9 mouse cellular contexts compared by ENCODE assay signal in genomic region chr6:65671451-65671850, GRCm38 (mm10). TPM values are rescaled to one million over a fixed set of nuclear protein-coding genes. Genes with fewer than 3 reads are reported as not detected.
A peak's percentile ranks its signal among the peaks of the same experiment; 100 is the strongest.
DNase-seq lines count a peak whose midpoint lies in the region; ATAC-seq and TF ChIP-seq lines count a peak whose summit lies in the region.
"Had no signal": no experiment of that assay in that cellular context is flagged by ENCODE, and none has a peak within 500 bp of the region (broad histone marks: within the 10 kb centered on the region; RNA-seq: fewer than 3 reads in every experiment).

TSS of gene Ndnf (plus strand) at chr6:65671590.

- peaks cover 2% of the 10 kb centered on the region; the same call in 1 of the 2 replicates for H3K27me3 ChIP-seq in forebrain, embryonic 11.5 days (ENCODE audit: control insufficient read depth, insufficient read depth, low read length)
- 0 out of 2 replicates have a peak, but pooled peaks cover 7% of the 10 kb centered on the region for H3K27me3 ChIP-seq in heart, postnatal 0 days (ENCODE audit: control insufficient read depth, insufficient read depth, low read length)
- H3K27me3 ChIP-seq in liver, postnatal 0 days (ENCODE audit: insufficient read depth, low read length), result peaks cover 41% of the 10 kb centered on the region
- no peaks in the 10 kb centered on the region for H3K27me3 ChIP-seq in neural tube, embryonic 12.5 days (replicated peaks)
- H3K27me3 ChIP-seq in stomach, postnatal 0 days (ENCODE audit: control insufficient read depth, insufficient read depth, low read length), result no peaks in the 10 kb centered on the region

- 0% methylated on average over 13 of the region's 45 CpGs for WGBS in forebrain, embryonic 11.5 days
- 0% methylated on average over 29 of the region's 45 CpGs for WGBS in heart, postnatal 0 days
- under 1% methylated on average over 22 of the region's 45 CpGs for WGBS in liver, postnatal 0 days (ENCODE audit: insufficient replicate concordance)
- under 1% methylated on average over 31 of the region's 45 CpGs for WGBS in neural tube, embryonic 12.5 days
- 0% methylated on average over 21 of the region's 45 CpGs for WGBS in stomach, postnatal 0 days

- H3K4me2 ChIP-seq in forebrain, embryonic 11.5 days (ENCODE audit: low read depth, low read length, severe bottlenecking), result peak within 1 kb of the TSS; percentile 66
- H3K4me2 ChIP-seq in heart, postnatal 0 days (ENCODE audit: low read depth, low read length), result peak within 1 kb of the TSS; percentile 96
- peak within 1 kb of the TSS; percentile 79 for H3K4me2 ChIP-seq in liver, postnatal 0 days (ENCODE audit: low read depth, low read length)
- peak within 1 kb of the TSS; percentile 87 for H3K4me2 ChIP-seq in neural tube, embryonic 12.5 days (replicated peaks)
- peak within 1 kb of the TSS; percentile 91 for H3K4me2 ChIP-seq in stomach, postnatal 0 days (replicated peaks; ENCODE audit: low read depth)

- H3K4me1 ChIP-seq in forebrain, embryonic 11.5 days (replicated peaks; ENCODE audit: control insufficient read depth, insufficient read depth, low read length), result peaks cover 2% of the 10 kb centered on the region; the same call in 1 of the 2 replicates
- no peaks in the 10 kb centered on the region for H3K4me1 ChIP-seq in heart, postnatal 0 days (ENCODE audit: control insufficient read depth, insufficient read depth)
- peaks cover 10% of the 10 kb centered on the region for H3K4me1 ChIP-seq in liver, postnatal 0 days (ENCODE audit: insufficient read depth)
- peaks cover 5% of the 10 kb centered on the region; the same call in 1 of the 2 replicates for H3K4me1 ChIP-seq in neural tube, embryonic 12.5 days
- no peaks in the 10 kb centered on the region for H3K4me1 ChIP-seq in stomach, postnatal 0 days (replicated peaks; ENCODE audit: control insufficient read depth, insufficient read depth)

- H3K9ac ChIP-seq in forebrain, embryonic 11.5 days (ENCODE audit: low read length), result peak within 1 kb of the TSS; percentile 60
- H3K9ac ChIP-seq in heart, postnatal 0 days (replicated peaks; ENCODE audit: low read depth, low read length), result peak within 1 kb of the TSS; percentile 49
- H3K9ac ChIP-seq in liver, postnatal 0 days (replicated peaks), result no peak within 1 kb of the TSS
- H3K9ac ChIP-seq in neural tube, embryonic 12.5 days, result peak within 1 kb of the TSS; percentile 80
- H3K9ac ChIP-seq in stomach, postnatal 0 days (ENCODE audit: low read length), result peak within 1 kb of the TSS; percentile 71

- DNase-seq in B cell, adult 2 months, result peak; percentile 36 to 44
- DNase-seq in brain, embryonic 18.5 days (ENCODE audit: low read depth, low spot score), result peak; percentile 30
- peak; percentile 90 for DNase-seq in forebrain, embryonic 11.5 days (ENCODE audit: low spot score)
- DNase-seq in heart, postnatal 0 days (ENCODE audit: low spot score), result peak; percentile 81
- peak; percentile 70 to 79 for DNase-seq in kidney, postnatal 25 days
- peak; percentile 65 for DNase-seq in liver, postnatal 0 days
- DNase-seq in stomach, postnatal 0 days (ENCODE audit: low spot score), result peak; percentile 90

- H3K4me3 ChIP-seq in forebrain, embryonic 11.5 days (ENCODE audit: low read depth, low read length), result peak within 1 kb of the TSS; percentile 59
- peak within 1 kb of the TSS; percentile 61 for H3K4me3 ChIP-seq in heart, postnatal 0 days (ENCODE audit: low read depth, low read length)
- peak within 1 kb of the TSS; percentile 50 for H3K4me3 ChIP-seq in liver, postnatal 0 days (ENCODE audit: low read depth, low read length)
- peak within 1 kb of the TSS; percentile 70 for H3K4me3 ChIP-seq in neural tube, embryonic 12.5 days
- H3K4me3 ChIP-seq in stomach, postnatal 0 days (ENCODE audit: low read depth, low read length), result peak within 1 kb of the TSS; percentile 58

- peak; percentile 94 for ATAC-seq in forebrain, embryonic 11.5 days (replicated peaks; ENCODE audit: low FRiP score)
- ATAC-seq in heart, postnatal 0 days (ENCODE audit: insufficient read depth, low read depth), result peak; percentile 94
- ATAC-seq in liver, postnatal 0 days, result peak; percentile 76
- peak; percentile 89 for ATAC-seq in neural tube, embryonic 12.5 days (ENCODE audit: low FRiP score, low read depth)
- ATAC-seq in stomach, postnatal 0 days (ENCODE audit: low FRiP score, low TSS enrichment), result peak; percentile 90

- no peak for TF ChIP-seq CTCF in heart, postnatal 0 days (IDR thresholded peaks at IDR 0.05; ENCODE audit: low read depth)
- TF ChIP-seq CTCF in liver, postnatal 0 days (IDR thresholded peaks at IDR 0.05; ENCODE audit: low read depth), result no peak
- 0 out of 2 replicates have a peak, but pooled peaks have one; percentile 7 for TF ChIP-seq CTCF in stomach, postnatal 0 days (IDR thresholded peaks at IDR 0.05; ENCODE audit: low read depth)

- H3K9me3 ChIP-seq in forebrain, embryonic 11.5 days (ENCODE audit: control insufficient read depth, low read length), result no peaks in the 10 kb centered on the region
- no peaks in the 10 kb centered on the region for H3K9me3 ChIP-seq in heart, postnatal 0 days (replicated peaks; ENCODE audit: control insufficient read depth, low read length)
- H3K9me3 ChIP-seq in liver, postnatal 0 days (ENCODE audit: low read length), result no peaks in the 10 kb centered on the region
- no peaks in the 10 kb centered on the region for H3K9me3 ChIP-seq in neural tube, embryonic 12.5 days
- no peaks in the 10 kb centered on the region for H3K9me3 ChIP-seq in stomach, postnatal 0 days (ENCODE audit: control insufficient read depth, low read length)

- no peaks in the 10 kb centered on the region for H3K36me3 ChIP-seq in forebrain, embryonic 11.5 days (ENCODE audit: control insufficient read depth, insufficient read depth, low read length)
- no peaks in the 10 kb centered on the region for H3K36me3 ChIP-seq in heart, postnatal 0 days (replicated peaks; ENCODE audit: control insufficient read depth, insufficient read depth, low read length)
- H3K36me3 ChIP-seq in liver, postnatal 0 days (replicated peaks; ENCODE audit: insufficient read depth, low read length), result no peaks in the 10 kb centered on the region
- no peaks in the 10 kb centered on the region for H3K36me3 ChIP-seq in neural tube, embryonic 12.5 days
- H3K36me3 ChIP-seq in stomach, postnatal 0 days (ENCODE audit: control insufficient read depth, insufficient read depth, low read length), result no peaks in the 10 kb centered on the region

- H3K27ac ChIP-seq in forebrain, embryonic 11.5 days (ENCODE audit: low read depth, low read length), result no peak within 1 kb of the TSS
- H3K27ac ChIP-seq in heart, postnatal 0 days (ENCODE audit: low read depth), result peak within 1 kb of the TSS; percentile 68
- H3K27ac ChIP-seq in liver, postnatal 0 days (ENCODE audit: low read depth), result no peak within 1 kb of the TSS
- H3K27ac ChIP-seq in neural tube, embryonic 12.5 days, result peak within 1 kb of the TSS; percentile 42
- H3K27ac ChIP-seq in stomach, postnatal 0 days (replicated peaks), result peak within 1 kb of the TSS; percentile 67

- TF ChIP-seq EP300 in heart, postnatal 0 days (IDR thresholded peaks at IDR 0.05; ENCODE audit: low read depth), result no peak
- no peak for TF ChIP-seq EP300 in liver, postnatal 0 days (IDR thresholded peaks at IDR 0.05; ENCODE audit: low read depth)
- no peak for TF ChIP-seq EP300 in stomach, postnatal 0 days (optimal IDR thresholded peaks at IDR 0.05)

RNA-seq across cellular contexts. Expression of gene Ndnf, which starts in this region (rescaled TPM):
- 6.3 and 6.5 TPM in 2 replicates for polyA plus RNA-seq in forebrain, embryonic 11.5 days (2014; fragmentation: Nextera tagmentation; extraction: Ambion mirVana)
- total RNA-seq in heart, postnatal 0 days (2014; rRNA removed; ENCODE audit: low replicate concordance), result 4.2 and 33.5 TPM in 2 replicates
- 1.4 and 2.3 TPM in 2 replicates for polyA plus RNA-seq in heart, postnatal 0 days (2015; fragmentation: Nextera tagmentation; extraction: Ambion mirVana)
- 0.01 and 0.08 TPM in 2 replicates for polyA plus RNA-seq in liver, postnatal 0 days (2015; fragmentation: Nextera tagmentation; extraction: Ambion mirVana)
- 15.8 and 19.2 TPM in 2 replicates for polyA plus RNA-seq in neural tube, embryonic 12.5 days (2016; fragmentation: Nextera tagmentation; extraction: Ambion mirVana)
- polyA plus RNA-seq in stomach, postnatal 0 days (2015; fragmentation: Nextera tagmentation; extraction: Ambion mirVana), result 1.4 and 2.7 TPM in 2 replicates
- total RNA-seq: MEL had no signal

Comparison
In these comparisons a context has a peak if more than half of its experiments do, and no peak if none do; other contexts are left out.
1. Peak in DNase-seq, ATAC-seq, H3K4me3 ChIP-seq and H3K4me2 ChIP-seq in liver, postnatal 0 days; RNA of the gene not detected or under 1 TPM.
2. DNase-seq: peak in every context shown above with its lines; median percentile 90 in forebrain, embryonic 11.5 days; 90 in stomach, postnatal 0 days; 81 in heart, postnatal 0 days; 74 in kidney, postnatal 25 days; 65 in liver, postnatal 0 days; 40 in B cell, adult 2 months; 30 in brain, embryonic 18.5 days.
3. H3K27ac ChIP-seq: peak in heart, postnatal 0 days (single experiment), neural tube, embryonic 12.5 days (single experiment) and stomach, postnatal 0 days (single experiment); none in forebrain, embryonic 11.5 days (single experiment) and liver, postnatal 0 days (single experiment).
4. Peak in every context shown above with its lines, with median percentiles within 50 percentile points of each other: ATAC-seq, H3K4me2 ChIP-seq and H3K4me3 ChIP-seq.